Mouse (Mus musculus) lung, adult 18-20 months (tissue): Measurements from ENCODE around the gene Gpr37.

ENCODE experiments used
- DNase-seq, 2 experiments: peaks; one replicate each; pipeline ENCODE4 v3.0.0; 2022; ENCODE audit warnings: mixed read lengths in 2 of 2

Gene Gpr37

DNA sequence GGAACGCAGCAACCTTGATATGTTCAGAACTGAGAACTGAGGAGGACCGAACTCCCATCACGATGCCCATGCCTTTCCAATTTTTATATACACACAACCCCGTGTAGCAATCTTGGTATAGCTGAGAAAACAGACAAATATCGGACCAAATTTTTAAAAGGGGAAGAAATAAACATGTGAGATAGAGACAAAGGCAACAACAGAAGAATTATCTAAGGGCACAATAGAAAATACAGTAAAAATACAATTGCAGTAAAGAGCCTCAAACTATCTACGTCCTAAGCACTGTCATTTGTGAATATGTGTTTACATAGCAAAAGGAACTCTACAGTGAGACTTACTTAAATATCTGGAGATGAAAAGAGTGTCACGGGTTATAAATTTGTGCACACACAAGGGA lies at the start of gene Gpr37:
Gpr37 (minus strand) TSS at position 101 of the 400 bp plus-strand sequence.
- no peak for DNase-seq

DNA sequence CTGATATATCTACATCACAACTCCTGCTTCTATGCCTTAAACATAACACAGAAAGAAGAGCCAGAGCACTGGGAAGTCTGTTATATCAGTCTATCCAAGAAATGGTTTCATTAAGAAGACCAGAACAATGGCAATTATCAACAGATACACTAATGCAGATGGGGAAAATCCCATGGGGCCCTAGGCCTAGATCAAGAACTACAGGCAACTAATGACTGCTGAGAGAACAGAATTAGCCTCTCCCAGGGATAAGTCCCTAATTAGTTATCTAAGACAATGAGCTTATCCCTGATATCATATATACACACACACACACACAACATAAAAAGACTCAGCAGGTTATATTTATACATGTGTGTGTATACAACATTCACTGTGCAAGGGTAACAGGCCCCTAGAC lies 46.0 kb upstream of the Gpr37 start:
- DNase-seq, result no peak

DNA sequence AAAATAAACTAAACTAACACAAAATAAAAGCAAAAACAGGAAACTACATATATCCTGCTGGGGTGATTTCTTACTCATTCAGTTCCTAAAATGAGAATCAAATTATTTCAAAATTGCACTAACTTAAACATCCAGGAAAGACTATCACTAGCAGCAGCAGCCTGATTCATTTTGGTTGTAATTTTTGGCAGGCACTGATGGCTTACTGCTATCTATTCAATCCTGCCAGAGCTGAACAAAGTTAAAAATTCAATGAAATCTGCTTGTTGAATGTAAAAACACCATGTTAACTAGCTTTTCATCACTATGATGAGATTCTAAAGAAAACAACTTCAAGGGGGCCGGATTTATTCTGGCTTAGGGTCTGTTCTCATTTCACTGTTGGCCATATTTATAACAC lies 36.0 kb upstream of the Gpr37 start:
- no peak for DNase-seq

DNA sequence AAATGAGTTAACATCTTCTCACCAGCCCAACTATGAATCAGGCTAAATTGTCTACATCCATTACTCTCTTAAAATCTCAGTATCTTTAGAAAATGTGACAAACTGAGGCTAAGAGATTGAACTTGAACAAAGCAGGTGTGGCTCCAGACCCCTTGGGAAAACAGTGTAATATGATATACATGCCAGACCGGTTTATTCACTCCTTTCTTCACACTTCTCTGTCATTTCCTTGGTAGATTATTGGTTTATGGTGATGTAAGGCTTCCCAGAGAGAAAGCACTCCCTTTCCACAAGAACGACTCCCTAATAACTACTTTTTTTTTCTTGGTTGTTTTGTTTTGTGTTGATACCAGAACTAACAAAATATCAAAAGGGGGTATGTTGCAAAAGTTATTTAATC lies 20.1 kb upstream of the Gpr37 start:
- no peak for DNase-seq

DNA sequence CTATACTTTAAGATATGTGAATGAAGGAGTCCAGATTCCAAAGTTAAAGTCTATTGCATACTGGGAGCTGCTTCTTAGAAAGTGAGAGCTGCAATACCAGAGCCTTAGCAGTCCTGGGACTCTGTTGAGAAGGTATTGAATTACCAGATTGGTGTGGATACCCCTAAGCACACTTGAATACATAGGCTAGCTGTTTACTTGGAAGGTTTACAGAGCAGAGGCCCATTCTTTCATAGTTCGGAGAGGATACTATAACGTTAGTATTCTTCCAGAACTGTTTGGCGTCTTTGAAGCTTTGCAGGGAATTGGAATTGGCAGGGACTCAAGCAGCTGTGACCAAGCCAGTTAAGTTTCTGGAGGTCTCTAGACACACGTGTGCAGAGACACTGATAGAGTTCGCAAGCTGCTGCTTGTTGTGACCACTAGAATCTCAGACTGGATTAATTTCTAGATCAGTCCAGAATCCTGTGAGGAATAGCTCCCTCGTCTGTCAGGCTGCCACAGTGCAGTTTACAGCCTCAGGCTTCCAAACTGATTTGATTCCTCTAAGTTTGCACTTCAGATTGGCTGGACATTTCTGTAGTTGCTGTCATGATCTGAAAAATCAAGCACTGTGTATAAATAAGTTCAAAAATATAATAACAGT lies 18.8 kb upstream of the Gpr37 start:
- DNase-seq, result no peak

DNA sequence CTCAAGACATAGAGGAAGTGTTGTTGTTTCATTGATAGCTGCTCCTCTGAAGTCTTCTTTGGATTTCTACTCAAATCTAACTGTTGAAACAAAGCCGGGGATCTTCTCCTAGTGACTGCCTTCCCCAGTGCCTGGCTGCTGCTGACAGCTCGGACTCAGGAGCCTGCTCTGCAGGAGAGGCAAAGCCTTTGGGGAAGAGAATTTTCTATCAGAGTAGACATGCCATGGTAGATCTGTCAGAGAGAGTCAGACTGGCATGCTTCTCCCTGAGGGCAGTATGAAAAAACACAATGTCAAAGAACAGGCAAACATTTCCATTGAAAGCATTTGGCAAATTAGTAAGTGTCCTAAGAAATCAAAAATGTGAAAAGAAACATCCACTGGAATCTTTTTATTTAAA lies 9.4 kb upstream of the Gpr37 start:
- no peak for DNase-seq

DNA sequence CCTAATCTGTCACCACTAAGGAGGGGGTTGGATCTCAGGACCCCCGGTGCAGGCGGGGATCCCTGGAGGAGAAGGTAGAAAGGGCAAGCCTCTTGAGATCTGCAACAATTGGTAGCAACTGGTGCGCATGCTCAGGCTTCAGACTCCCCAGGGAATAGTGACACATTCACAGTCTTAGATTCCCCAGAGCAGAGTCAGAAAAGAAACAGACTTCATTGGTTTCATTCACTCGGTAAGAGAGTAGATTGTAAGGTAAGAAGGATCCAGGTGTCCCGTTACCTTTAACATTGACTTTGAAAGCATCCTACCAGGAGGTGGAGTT lies 284 bp downstream of the Gpr37 start:
- DNase-seq, result no peak

DNA sequence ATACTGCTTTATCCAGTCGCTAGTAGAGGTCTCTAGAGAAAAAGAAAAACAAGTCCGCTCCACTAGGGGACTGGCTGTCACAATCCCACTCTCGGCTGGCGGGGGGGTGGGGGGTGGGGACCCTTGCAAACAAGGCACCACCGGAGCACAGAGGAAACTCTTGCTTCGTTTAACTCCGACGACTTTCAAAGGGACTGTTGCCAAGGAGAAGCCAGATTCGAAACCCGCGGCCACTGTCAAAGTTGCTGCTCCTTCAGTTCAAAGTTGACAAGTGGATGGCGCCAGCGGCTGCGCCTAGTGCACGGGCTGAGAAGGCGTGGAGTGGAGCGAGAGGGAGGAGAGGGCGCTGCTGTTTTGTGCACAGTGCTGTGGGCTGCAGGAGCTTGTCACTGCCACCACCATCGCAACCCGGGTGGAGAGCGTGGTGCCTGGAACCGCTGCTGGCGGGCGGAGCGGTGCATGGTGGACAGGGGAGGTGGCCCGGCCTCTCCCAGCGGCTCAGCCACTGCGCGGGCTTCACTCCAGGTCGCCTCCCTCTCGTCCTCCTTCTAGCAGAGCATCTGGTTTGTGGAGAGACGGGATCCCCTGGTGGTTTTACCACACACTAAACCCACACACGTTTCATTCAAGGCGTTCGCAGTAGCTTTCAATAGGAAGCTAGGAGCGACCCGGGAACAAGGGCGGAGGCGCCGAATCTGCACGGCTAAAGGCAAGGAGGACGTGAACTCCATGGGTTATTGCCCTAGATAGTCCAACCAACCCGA lies 827 bp downstream of the Gpr37 start:
- no peak for DNase-seq

DNA sequence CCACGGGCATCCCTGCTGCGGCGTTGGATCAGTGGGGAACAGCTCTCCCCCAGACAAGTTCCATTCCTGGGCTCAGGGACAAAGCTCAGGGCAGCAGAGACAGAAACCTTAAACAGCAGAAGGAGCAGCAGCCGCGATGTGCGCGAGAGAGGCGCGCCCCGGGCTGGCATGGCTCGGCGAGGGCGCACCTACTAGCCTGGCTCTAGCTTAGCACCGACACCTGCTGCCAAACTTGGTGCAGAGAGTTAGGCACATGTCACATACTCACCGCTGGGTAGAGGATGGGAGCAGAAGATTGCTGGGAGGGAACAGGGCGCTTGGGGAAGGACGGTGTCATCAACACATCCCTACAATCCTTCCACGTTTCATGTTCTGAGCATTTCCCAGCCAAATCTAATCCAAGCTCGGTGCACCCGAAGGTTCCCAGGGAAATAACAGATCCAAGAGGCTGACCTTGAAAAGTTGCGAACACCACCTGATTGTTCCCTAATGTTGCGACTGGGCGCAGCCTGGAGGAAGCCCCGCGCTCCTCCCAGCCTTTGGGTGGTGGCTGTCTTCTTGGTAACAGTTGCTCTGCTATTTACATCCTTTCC lies 1.5 kb downstream of the Gpr37 start:
- no peak for DNase-seq

DNA sequence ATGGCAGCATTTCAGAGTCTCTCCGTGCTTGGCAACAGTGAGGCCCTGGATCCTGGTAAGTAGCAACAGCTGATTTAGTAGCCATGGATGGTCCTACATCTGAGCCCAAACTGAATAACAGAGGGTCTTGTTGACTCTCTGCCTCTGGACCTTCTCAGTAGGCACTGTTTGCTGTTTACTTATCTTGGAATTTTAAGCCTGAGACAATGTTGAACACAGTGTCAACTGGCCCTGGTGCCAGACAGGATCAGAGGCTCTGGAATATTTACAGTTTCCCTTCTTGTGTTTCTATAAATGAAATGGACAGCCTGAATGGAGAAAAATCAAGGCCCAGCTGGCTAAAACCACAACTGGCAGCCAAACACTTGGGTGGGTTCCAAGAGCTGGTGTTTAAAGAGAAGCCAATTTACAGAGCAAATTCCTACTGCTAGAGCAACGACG lies 3.7 kb downstream of the Gpr37 start:
- DNase-seq, result no peak

DNA sequence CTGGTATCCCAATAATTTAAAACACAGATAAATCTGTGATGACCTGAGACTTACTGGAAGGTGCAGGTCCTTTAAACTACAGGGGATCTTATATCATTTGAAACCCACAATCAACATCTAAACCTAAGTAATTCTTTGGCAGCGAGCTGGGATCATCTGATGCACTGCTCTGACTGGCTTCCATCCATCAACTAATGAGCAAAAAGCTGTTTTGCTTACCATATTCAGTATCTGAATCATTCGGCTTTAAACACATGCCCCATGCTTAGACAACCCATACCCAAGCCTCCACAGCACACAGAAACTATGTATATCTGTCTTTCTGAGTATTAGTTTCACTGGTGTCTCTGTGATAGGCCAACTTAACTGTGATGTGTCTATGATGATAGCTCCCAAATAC lies 6.1 kb downstream of the Gpr37 start:
- DNase-seq, result no peak

DNA sequence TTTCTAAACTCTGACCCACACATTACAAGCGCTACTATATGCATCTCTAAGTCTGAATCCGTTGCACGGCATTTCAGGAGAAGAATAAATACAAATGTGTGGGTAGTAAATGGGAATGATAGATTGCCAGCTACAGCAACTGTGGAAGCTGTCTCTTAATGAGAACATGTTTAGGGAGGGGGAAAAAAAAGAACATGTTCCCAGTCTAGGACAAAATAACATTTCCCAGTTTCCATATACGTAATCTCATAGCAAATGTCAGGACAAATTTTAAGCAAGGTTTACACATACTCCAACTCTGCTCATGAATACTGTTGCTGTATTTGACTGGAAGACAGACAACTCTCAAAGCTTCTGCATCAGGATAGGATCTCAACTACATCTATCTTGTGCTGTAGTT lies 15.4 kb downstream of the Gpr37 start:
- no peak for DNase-seq

DNA sequence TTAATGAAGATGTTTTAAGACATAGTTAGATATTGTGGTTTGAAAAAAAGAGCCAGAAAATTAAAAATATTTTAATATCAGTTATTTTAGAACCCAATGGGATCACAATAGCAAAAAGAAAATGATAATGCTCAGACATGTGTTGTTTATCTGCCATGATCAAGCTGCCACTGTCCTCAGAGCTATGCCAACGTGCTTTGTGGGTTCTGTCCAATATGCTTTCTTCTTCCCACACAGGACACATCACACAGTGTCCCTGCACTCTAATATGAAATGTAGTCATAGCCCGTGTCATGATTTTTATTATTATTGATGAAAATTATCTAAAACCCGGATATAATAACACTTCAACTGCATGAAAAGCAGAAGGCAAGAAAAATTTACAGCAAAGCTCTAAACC lies 16.7 kb downstream of the Gpr37 start:
- no peak for DNase-seq

DNA sequence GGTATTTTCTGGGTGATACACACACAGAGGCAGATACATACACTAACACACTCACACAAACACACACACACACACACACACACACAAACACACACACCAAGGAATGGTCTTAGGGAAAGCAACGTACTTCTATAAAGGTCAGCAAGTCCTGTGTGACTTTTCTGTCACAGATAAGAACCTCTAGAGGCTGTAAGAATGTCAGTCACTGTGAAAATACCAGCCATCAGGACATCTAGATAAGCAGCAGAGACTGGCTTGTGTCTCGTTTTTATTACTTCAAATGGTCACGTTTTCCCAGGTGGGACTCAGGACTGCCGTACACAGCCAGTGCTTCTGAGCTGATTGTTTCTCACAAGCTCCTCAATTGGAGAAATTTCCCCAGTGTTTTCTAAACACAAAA lies 20.4 kb downstream of the Gpr37 start:
- no peak for DNase-seq

DNA sequence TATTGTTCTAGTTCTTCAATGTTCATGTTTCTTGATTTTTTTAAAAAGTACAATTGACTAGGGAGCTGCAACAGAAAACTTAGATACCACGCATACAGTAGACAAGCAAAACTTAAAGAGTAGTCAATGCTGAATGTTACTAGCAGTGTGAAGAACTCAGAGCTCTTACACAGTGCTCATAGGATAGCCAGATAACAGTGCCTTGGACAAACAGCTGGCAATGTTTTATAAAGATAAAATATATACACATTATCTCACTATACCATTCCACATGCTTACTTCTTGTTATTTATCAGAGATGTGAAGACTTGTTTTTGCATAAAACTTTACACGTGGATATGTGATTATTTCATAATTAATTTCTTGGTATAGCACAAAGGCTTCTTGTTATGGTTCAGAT lies 26.6 kb downstream of the Gpr37 start:
- no peak for DNase-seq

DNA sequence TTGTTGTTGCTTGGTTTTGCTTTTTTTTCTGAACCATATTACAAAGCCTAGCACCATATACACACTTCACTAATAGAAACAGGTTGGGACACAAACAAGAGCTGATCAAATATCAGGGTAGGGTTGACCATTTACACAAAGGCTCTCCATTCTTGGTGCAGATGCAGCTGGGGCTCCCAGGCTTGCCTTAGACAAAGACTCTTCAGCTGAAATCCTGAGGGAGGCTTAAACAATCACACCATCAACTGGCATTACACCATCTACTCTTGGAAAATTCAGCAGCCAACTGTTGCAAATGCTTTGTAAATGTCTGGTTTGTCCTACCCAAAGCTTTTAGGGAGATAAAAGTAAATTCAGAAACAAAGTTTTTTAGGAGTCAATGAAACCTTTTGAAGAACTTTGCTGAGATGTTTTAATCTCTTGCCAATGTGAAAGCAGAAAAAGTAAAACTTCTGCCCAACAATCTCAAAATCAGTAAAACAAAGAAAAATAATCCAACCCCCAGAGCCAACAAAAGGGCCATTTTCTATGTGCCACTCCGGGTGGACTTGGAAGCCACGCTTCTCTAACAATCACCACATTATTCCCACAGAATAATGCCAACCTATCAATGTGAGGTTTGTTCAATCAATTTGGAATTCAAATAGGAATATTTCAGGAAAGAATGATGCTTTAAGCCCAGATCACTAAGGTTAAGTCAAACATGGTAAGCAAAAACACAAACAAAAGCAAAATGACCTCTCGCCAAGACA lies 30.4 kb downstream of the Gpr37 start:
- DNase-seq, result no peak
